ENCODE assay signal across 48 mouse cellular contexts in the genomic region with DNA sequence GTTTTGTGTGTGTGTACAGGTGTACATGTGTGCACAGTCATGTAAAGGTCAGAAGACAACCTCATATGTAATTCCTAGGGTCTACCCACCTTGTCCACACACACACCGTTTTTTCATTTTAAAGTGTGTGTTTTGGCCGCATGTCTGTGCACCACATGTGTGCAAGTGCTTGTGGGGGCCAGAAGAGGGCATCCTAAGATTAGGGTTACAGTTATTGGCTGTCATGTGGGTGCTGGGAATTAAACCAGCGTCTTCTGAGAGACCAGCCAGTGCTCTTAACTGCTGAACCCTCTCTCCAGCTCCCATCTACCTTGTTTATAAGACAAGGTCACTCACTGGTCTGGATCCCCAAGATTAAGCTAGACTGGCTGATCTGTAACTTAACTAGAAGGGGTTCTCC. TPM values are rescaled to one million over a fixed set of nuclear protein-coding genes. Genes with fewer than 3 reads are reported as not detected.
"Had no signal": no experiment of that assay in that cellular context is flagged by ENCODE, and none has a peak within 500 bp of the region (broad histone marks: within the 10 kb centered on the region; RNA-seq: fewer than 3 reads in every experiment).

No protein-coding gene starts in this region.

- H3K36me3 ChIP-seq: heart, embryonic 13.5 days; heart, embryonic 15.5 days; hindbrain, embryonic 10.5 days; hindbrain, embryonic 12.5 days; hindbrain, embryonic 13.5 days; hindbrain, embryonic 15.5 days; intestine, embryonic 15.5 days; kidney, embryonic 15.5 days had no signal

- ATAC-seq: hindbrain, embryonic 16.5 days; hindbrain, postnatal 0 days; inflammation-experienced regulatory T-cells, adult 6 months; intestine, embryonic 15.5 days; intestine, embryonic 16.5 days had no signal

- H3K27me3 ChIP-seq: hindbrain, embryonic 15.5 days; intestine, embryonic 15.5 days had no signal

- H3K4me3 ChIP-seq: heart, embryonic 13.5 days; heart, embryonic 15.5 days; hindbrain, embryonic 10.5 days; hindbrain, embryonic 12.5 days; hindbrain, embryonic 13.5 days; hindbrain, embryonic 15.5 days; intestine, embryonic 15.5 days; kidney, embryonic 15.5 days; layer of hippocampus, adult 2 months; left cerebral cortex, adult 2 months had no signal

- H3K9me3 ChIP-seq: heart, embryonic 15.5 days; hindbrain, embryonic 13.5 days; hindbrain, embryonic 15.5 days; intestine, embryonic 15.5 days; kidney, embryonic 15.5 days had no signal

- H3K27ac ChIP-seq: heart, embryonic 13.5 days; heart, embryonic 15.5 days; hindbrain, embryonic 10.5 days; hindbrain, embryonic 12.5 days; hindbrain, embryonic 13.5 days; hindbrain, embryonic 14.5 days; hindbrain, embryonic 15.5 days; hindbrain, postnatal 0 days; intestine, embryonic 15.5 days; kidney, embryonic 15.5 days; kidney, postnatal 0 days; layer of hippocampus, adult 2 months; left cerebral cortex, adult 2 months had no signal

- H3K9ac ChIP-seq: heart, embryonic 13.5 days; heart, embryonic 15.5 days; hindbrain, embryonic 12.5 days; hindbrain, embryonic 13.5 days; hindbrain, embryonic 14.5 days; hindbrain, embryonic 15.5 days; intestine, embryonic 15.5 days; kidney, embryonic 15.5 days had no signal

- H3K4me1 ChIP-seq: heart, embryonic 13.5 days; heart, embryonic 15.5 days; hindbrain, embryonic 15.5 days had no signal

- H3K4me2 ChIP-seq: heart, embryonic 13.5 days; heart, embryonic 15.5 days; hindbrain, embryonic 12.5 days; hindbrain, embryonic 13.5 days; hindbrain, embryonic 14.5 days; hindbrain, embryonic 15.5 days; intestine, embryonic 15.5 days; kidney, embryonic 15.5 days had no signal

- DNase-seq: heart, postnatal 10 days; heart, postnatal 14 days; heart, postnatal 36 days; heart, postnatal 4 days; kidney, adult 11 months; kidney, adult 18-20 months; kidney, adult 2 months; kidney, adult 8-10 months; kidney, adult 9 months; kidney, postnatal 10 days; kidney, postnatal 14 days; kidney, postnatal 25 days; kidney, postnatal 36 days; kidney, postnatal 4 days; layer of hippocampus, adult 9-11 months; layer of hippocampus, postnatal 36 days had no signal

RNA-seq across cellular contexts. Expression of gene Crocc2, which starts 26.4 kb away (rescaled TPM):
- total RNA-seq: heart, postnatal 36 days had no signal
- polyA plus RNA-seq: inflammation-experienced regulatory T-cells, adult 6 months had no signal

RNA-seq across cellular contexts. Expression of gene 2310007B03Rik, which starts 34.2 kb away (rescaled TPM):
- total RNA-seq: heart, postnatal 10 days; heart, postnatal 14 days; heart, postnatal 25 days; heart, postnatal 36 days; heart, postnatal 4 days; hematopoietic stem cell, adult 5-6 weeks; layer of hippocampus, adult 18-20 months; layer of hippocampus, adult 2 months; layer of hippocampus, adult 8-10 months; layer of hippocampus, postnatal 10 days; layer of hippocampus, postnatal 14 days; layer of hippocampus, postnatal 25 days; layer of hippocampus, postnatal 36 days; left cerebral cortex, adult 18-20 months; left cerebral cortex, adult 2 months; left cerebral cortex, postnatal 10 days had no signal
- polyA plus RNA-seq: inflammation-experienced regulatory T-cells, adult 6 months had no signal

RNA-seq across cellular contexts. Expression of gene Agxt, which starts 59.9 kb away (rescaled TPM):
- total RNA-seq: heart, postnatal 10 days; heart, postnatal 14 days; heart, postnatal 25 days; heart, postnatal 36 days; heart, postnatal 4 days; hematopoietic stem cell, adult 5-6 weeks; hindbrain, postnatal 0 days; layer of hippocampus, adult 18-20 months; layer of hippocampus, adult 2 months; layer of hippocampus, adult 8-10 months; layer of hippocampus, postnatal 10 days; layer of hippocampus, postnatal 14 days; layer of hippocampus, postnatal 25 days; layer of hippocampus, postnatal 36 days; left cerebral cortex, adult 18-20 months; left cerebral cortex, adult 2 months; left cerebral cortex, adult 8-10 months; left cerebral cortex, postnatal 10 days had no signal
- polyA plus RNA-seq: heart, embryonic 13.5 days; heart, embryonic 14.5 days; heart, embryonic 15.5 days; heart, embryonic 16.5 days; hindbrain, embryonic 10.5 days; hindbrain, embryonic 11.5 days; hindbrain, embryonic 12.5 days; hindbrain, embryonic 13.5 days; hindbrain, embryonic 14.5 days; hindbrain, embryonic 15.5 days; hindbrain, embryonic 16.5 days; hindbrain, postnatal 0 days; inflammation-experienced regulatory T-cells, adult 6 months; intestine, embryonic 14.5 days; kidney, embryonic 14.5 days; kidney, embryonic 16.5 days had no signal
